Mouse (Mus musculus) hindbrain, embryonic 11.5 days (tissue): ENCODE data around the gene Cyp2s1. TPM values are rescaled to one million over a fixed set of nuclear protein-coding genes. Genes with fewer than 3 reads are reported as not detected.

Experiments
- ATAC-seq: fragments of 200-750 bp; cut with Nextera tagmentation; 2 replicates; pipeline ENCODE4 v1.8.0; 2017; ENCODE audit warnings: mild to moderate bottlenecking, moderate TSS enrichment, moderate library complexity; ENCODE audit not compliant: low FRiP score
- DNase-seq: peaks from one replicate; pipeline ENCODE4 v3.0.0-alpha.2; 2015; ENCODE audit warnings: low spot score
- H3K27ac ChIP-seq: fragments of 300-500 bp; sonication (generic); 2 replicates; pipeline ENCODE4 v1.5.1; 2014; ENCODE audit warnings: mild to moderate bottlenecking, low read depth, low read length
- H3K27me3 ChIP-seq: fragments of 300-500 bp; sonication (generic); 2 replicates; pipeline ENCODE4 v1.6.1; 2014; ENCODE audit warnings: mild to moderate bottlenecking, low read length, moderate library complexity, mixed read lengths; ENCODE audit not compliant: control insufficient read depth, insufficient read depth
- H3K36me3 ChIP-seq: fragments of 300-500 bp; sonication (generic); 2 replicates; pipeline ENCODE4 v1.6.1; 2014; ENCODE audit warnings: mild to moderate bottlenecking, low read length, moderate library complexity, mixed read lengths; ENCODE audit not compliant: control insufficient read depth, insufficient read depth
- H3K4me1 ChIP-seq: fragments of 300-500 bp; sonication (generic); replicated peaks from 2 replicates; pipeline ENCODE4 v1.6.1; 2014; ENCODE audit warnings: low read length, mixed read lengths; ENCODE audit not compliant: control insufficient read depth, insufficient read depth
- H3K4me2 ChIP-seq: fragments of 300-500 bp; sonication (generic); replicated peaks from 2 replicates; pipeline ENCODE4 v1.6.1; 2014; ENCODE audit warnings: mild to moderate bottlenecking, low read depth, low read length
- H3K4me3 ChIP-seq: fragments of 300-500 bp; sonication (generic); 2 replicates; pipeline ENCODE4 v1.5.1; 2014; ENCODE audit warnings: low read depth, low read length
- H3K9ac ChIP-seq: fragments of 300-500 bp; sonication (generic); 2 replicates; pipeline ENCODE4 v1.6.1; 2014; ENCODE audit warnings: low read depth, low read length
- H3K9me3 ChIP-seq: fragments of 300-500 bp; sonication (generic); 2 replicates; pipeline ENCODE4 v1.6.1; 2016; ENCODE audit warnings: low read length; ENCODE audit not compliant: control insufficient read depth
- WGBS: fragments of 180-500 bp; shearing (Covaris S2); extraction: QIAGEN DNeasy Blood & Tissue Kit; methylation state at CpG from one replicate; pipeline ENCODE4 v1.1.7; 2014; 5-methylcytosine and 5-hydroxymethylcytosine counted together
- polyA plus RNA-seq: library from polyadenylated mRNA; unstranded; fragments of >200 nt; fragmentation: Nextera tagmentation; extraction: Ambion mirVana; gene quantifications from 2 replicates; pipeline ENCODE4 v1.2.1, GENCODE M21; 2014

Gene Cyp2s1
- polyA plus RNA-seq, 1 experiment from 2014 or later = 0.69 TPM

GRCm38 (mm10) chr7:25844885-25845284, 28.2 kb upstream of the Cyp2s1 start:
- H3K4me3 ChIP-seq = no peak overlapping the region
- WGBS = 80% methylated on average over 3 of the region's 3 CpGs
- no peaks in the 10 kb centered on the region for H3K9me3 ChIP-seq
- H3K4me2 ChIP-seq = no peak overlapping the region
- H3K4me1 ChIP-seq = no peaks in the 10 kb centered on the region
- no peak for DNase-seq
- no peak for ATAC-seq
- no peak overlapping the region for H3K27ac ChIP-seq
- no peaks in the 10 kb centered on the region for H3K36me3 ChIP-seq
- H3K27me3 ChIP-seq = no peaks in the 10 kb centered on the region
- no peak overlapping the region for H3K9ac ChIP-seq

DNA sequence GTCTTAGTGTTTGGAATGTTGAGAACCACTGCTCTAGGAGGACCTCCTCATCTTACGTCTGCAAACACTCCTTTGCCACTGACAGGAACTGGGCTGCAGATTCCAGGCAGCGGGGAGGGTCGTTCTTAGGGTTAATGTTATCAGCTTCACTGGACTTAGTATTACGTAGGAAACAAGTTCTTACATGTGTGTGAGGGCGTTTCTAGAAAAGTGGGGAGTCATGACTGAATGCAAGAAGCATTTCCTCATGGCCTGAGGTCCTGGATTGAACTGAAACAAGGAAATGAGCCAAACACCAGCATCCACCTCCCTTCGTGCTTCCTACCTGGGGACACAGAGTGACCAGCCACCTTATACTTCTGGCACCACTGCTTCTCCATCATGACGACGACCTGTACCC, 27.7 kb upstream of the Cyp2s1 start:
- Histone ChIP-seq H3K27ac (no peak overlapping the region), H3K9ac (no peak overlapping the region), H3K9me3 (no peaks in the 10 kb centered on the region), H3K4me1 (no peaks in the 10 kb centered on the region), H3K4me2 (no peak overlapping the region), H3K36me3 (no peaks in the 10 kb centered on the region), H3K4me3 (no peak overlapping the region), H3K27me3 (no peaks in the 10 kb centered on the region)
- ATAC-seq (no peak), DNase-seq (no peak)
- 75% methylated on average over 8 of the region's 8 CpGs for WGBS

GRCm38 (mm10) chr7:25843492-25843891, 26.8 kb upstream of the Cyp2s1 start:
- Histone ChIP-seq H3K9ac (no peak overlapping the region), H3K27ac (no peak overlapping the region), H3K9me3 (no peaks in the 10 kb centered on the region), H3K4me1 (no peaks in the 10 kb centered on the region), H3K27me3 (no peaks in the 10 kb centered on the region), H3K4me2 (no peak overlapping the region), H3K4me3 (no peak overlapping the region), H3K36me3 (no peaks in the 10 kb centered on the region)
- ATAC-seq (no peak), DNase-seq (no peak)
- 31% methylated on average over 2 of the region's 2 CpGs for WGBS

DNA sequence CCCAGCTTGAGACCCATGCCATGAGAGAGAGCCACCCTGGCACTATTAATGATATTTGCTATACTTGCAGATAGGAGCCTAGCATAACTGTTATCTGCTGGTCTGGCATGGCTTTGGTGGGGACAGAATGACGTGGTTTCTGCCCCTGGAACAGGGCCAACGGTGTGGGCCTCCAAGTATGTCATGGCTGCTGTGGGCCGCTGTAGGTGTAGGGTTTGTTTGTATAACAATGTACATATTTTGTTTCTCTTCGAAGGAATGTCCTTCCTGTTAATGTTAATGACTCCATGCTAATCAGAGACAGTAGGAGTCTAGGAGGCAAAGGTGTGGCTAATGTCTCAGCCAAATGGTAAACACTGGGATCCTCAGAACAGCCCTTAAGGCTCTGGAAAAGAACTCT, 24.2 kb upstream of the Cyp2s1 start:
- Histone ChIP-seq H3K4me3 (no peak overlapping the region), H3K9me3 (no peaks in the 10 kb centered on the region), H3K4me1 (no peaks in the 10 kb centered on the region), H3K36me3 (no peaks in the 10 kb centered on the region), H3K4me2 (no peak overlapping the region), H3K27ac (no peak overlapping the region), H3K27me3 (no peaks in the 10 kb centered on the region), H3K9ac (no peak overlapping the region)
- ATAC-seq = no peak
- DNase-seq = no peak
- 84% methylated on average over 4 of the region's 4 CpGs for WGBS

DNA sequence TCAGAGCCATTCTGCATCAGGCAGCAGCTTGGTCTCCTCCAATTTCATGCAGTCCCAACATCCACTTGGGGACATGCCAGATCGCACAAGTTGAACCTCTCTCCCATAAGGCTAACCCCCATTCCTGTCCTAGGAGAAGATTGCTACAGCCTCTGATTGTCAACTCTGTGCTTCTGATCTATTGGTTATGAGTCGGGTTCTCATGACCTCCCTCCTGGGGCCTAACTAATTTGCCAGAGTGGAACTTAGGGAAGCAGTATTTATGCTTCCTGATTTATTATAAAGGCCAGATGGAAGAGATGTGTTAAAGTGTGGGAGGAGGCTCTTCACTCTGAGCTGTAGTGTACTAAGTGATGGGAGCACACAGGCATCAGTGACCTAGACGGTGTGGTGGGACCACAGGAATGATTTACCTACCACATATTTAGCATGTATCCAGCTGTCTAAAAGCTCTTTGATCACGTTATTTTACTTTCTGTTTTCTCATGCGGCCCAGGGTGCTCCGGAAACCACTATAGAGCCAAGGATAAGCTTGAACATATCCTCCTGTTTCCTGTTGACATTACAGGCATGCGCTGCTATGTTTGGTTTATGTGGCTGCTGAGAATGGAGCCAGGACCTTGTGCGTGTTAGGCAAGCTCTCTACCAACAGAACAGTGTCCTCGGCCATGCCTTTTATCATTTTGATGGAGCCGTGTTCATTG, 18.6 kb upstream of the Cyp2s1 start:
- no peak overlapping the region for H3K4me2 ChIP-seq
- no peaks in the 10 kb centered on the region for H3K36me3 ChIP-seq
- H3K27me3 ChIP-seq = no peaks in the 10 kb centered on the region
- DNase-seq (no peak), ATAC-seq (no peak)
- H3K9me3 ChIP-seq = no peaks in the 10 kb centered on the region
- H3K4me1 ChIP-seq = no peaks in the 10 kb centered on the region
- no peak overlapping the region for H3K4me3 ChIP-seq
- no peak overlapping the region for H3K27ac ChIP-seq
- 81% methylated on average over 10 of the region's 10 CpGs for WGBS
- no peak overlapping the region for H3K9ac ChIP-seq

- Histone ChIP-seq H3K27me3 (no peaks in the 10 kb centered on the region), H3K9me3 (no peaks in the 10 kb centered on the region), H3K9ac (no peak overlapping the region), H3K4me2 (no peak overlapping the region), H3K4me1 (no peaks in the 10 kb centered on the region), H3K27ac (no peak overlapping the region), H3K36me3 (no peaks in the 10 kb centered on the region), H3K4me3 (no peak overlapping the region)
- DNase-seq (no peak), ATAC-seq (no peak)
- 83% methylated on average over 10 of the region's 10 CpGs for WGBS
Measured at GRCm38 (mm10) chr7:25831557-25832530, 15.1 kb upstream of the Cyp2s1 start.

- Histone ChIP-seq H3K36me3 (no peaks in the 10 kb centered on the region), H3K27ac (no peak overlapping the region), H3K27me3 (no peaks in the 10 kb centered on the region), H3K9me3 (no peaks in the 10 kb centered on the region), H3K4me3 (no peak overlapping the region), H3K9ac (no peak overlapping the region), H3K4me1 (no peaks in the 10 kb centered on the region), H3K4me2 (no peak overlapping the region)
- DNase-seq = peak; percentile 14
- 59% methylated on average over 2 of the region's 2 CpGs for WGBS
- ATAC-seq = no peak
Measured at GRCm38 (mm10) chr7:25830251-25830650, 13.5 kb upstream of the Cyp2s1 start.

- Histone ChIP-seq H3K27me3 (no peaks in the 10 kb centered on the region), H3K36me3 (no peaks in the 10 kb centered on the region), H3K9ac (no peak overlapping the region), H3K27ac (no peak overlapping the region), H3K4me2 (no peak overlapping the region), H3K9me3 (no peaks in the 10 kb centered on the region), H3K4me1 (no peaks in the 10 kb centered on the region), H3K4me3 (no peak overlapping the region)
- no peak for ATAC-seq
- 62% methylated on average over 3 of the region's 3 CpGs for WGBS
- no peak for DNase-seq
Measured at GRCm38 (mm10) chr7:25827199-25827598, 10.5 kb upstream of the Cyp2s1 start.
